Mouse (Mus musculus): ENCODE data around the gene Hk2.
A peak's percentile ranks its signal among the peaks of the same experiment; 100 is the strongest.

The Hk2 gene

DNA sequence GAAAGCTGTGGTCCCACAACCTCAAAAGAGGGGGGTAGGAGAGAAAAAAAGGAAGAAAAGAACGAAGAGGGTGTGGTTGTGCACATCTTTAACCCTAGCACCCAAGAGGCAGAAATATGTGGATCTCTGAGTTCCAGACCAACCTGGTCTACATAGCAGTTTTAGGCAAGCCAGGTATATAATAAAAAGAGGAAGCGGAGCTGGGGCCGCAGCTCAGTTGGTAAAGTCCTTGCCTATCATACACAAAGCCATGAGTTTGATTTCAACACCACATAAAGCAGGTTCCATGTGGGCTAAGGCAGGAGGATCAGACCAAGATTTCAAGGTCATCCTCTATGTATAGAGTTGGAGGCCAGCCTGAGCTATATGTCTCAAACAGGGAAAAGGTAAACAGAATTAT is 4.0 kb downstream of the Hk2 start:
- no peak for DNase-seq (ENCODE audit: low read depth, low spot score)

- peak; percentile 11 for DNase-seq (ENCODE audit: low read depth, low spot score)
Observed at GRCm38 (mm10) chr6:82769704-82770103, 4.5 kb downstream of the Hk2 start.

DNA sequence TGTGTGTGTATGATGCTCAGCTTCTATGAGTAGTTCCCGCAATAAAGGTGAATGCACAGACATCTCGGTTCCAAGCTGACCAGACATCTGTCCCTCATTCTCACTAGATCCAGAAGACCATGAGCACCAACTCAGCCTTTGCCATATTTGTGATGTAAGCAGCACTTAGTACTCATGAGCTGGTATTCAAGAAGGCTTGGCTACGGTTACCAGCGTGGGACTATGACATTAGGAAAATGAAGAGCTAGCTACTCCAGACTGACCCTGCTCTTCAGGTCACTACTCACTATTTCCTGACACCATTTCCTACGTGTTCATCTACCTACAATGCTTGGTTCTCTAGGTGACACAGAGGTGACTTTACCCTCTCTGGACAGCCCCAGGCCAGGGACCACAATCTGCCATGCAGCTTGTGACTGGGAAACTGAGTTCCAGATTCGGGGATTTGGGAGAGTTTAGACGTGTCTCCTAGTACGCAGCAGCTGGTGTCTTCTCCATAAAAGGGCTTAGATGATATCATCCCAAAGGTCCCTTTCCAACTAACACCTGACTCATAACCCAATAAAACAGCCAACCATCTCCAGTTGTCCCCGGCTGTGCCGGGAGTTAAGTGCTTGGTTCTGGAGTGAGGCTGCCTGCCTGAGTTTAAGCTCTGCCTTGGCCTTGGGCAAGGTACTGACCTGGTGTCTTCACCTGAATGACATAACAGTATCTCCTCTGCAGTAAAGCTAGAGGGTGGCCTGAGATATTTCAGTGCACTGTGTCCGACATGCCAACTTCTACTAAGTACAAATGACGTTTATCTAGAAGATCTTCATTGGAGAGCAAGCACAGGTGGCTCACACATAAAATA is 6.3 kb downstream of the Hk2 start:
- DNase-seq (ENCODE audit: low read depth, low spot score): no peak

DNA sequence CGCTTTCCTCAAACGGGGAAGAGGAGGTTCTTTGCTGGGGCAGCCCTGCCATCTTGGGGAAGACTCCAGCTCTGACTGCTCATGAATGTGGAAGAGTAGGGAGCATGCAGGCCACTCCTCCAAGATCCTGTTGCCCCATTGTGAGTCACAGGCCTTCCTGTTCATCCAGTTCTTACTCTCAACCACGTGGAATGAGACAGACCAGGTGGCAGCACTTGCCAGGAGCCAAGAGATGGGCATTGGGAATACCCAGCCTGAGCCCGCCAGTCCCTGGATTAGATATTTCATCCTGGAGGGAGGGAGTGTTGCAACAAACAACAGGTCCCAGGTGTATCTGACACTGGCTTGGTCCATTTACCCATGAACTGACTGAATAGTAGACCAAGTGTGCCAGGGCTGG is 7.6 kb downstream of the Hk2 start:
- no peak for DNase-seq (ENCODE audit: low read depth, low spot score)

GRCm38 (mm10) chr6:82765261-82765660 is 9.0 kb downstream of the Hk2 start:
- DNase-seq (ENCODE audit: low read depth, low spot score): no peak

DNA sequence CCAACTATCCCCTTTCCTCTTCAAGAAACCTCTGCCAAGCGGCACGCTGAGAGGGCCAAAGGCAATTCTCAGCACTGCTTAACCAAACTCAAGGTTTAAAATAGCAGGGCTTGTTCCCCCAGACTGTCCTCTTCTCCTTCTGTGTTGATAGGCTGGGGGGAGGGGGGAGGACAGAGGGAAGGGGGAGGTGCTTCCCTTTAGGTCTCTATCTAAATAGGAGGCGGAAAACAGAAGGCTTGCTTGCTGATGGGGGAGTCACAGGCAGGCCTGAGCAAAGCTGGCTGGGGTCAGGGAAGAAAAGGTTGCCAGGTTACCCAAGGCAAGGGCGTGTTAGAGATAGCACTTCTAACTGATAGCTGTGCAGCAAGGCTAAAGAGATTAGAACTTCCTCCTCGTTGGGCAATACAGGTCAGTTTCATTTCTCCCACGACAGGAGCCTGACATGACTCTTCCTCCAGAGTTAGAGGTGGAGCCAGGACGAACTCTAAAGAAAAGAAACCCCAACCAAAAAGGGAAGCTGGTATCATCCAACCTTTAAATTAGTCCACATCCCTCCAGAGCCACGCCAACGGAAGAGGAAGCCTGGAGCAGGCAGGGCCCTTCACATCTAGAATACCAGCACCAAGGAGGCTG is 10.3 kb downstream of the Hk2 start:
- no peak for DNase-seq (ENCODE audit: low read depth, low spot score)

GRCm38 (mm10) chr6:82762728-82763127 is 11.5 kb downstream of the Hk2 start:
- no peak for DNase-seq (ENCODE audit: low read depth, low spot score)

DNA sequence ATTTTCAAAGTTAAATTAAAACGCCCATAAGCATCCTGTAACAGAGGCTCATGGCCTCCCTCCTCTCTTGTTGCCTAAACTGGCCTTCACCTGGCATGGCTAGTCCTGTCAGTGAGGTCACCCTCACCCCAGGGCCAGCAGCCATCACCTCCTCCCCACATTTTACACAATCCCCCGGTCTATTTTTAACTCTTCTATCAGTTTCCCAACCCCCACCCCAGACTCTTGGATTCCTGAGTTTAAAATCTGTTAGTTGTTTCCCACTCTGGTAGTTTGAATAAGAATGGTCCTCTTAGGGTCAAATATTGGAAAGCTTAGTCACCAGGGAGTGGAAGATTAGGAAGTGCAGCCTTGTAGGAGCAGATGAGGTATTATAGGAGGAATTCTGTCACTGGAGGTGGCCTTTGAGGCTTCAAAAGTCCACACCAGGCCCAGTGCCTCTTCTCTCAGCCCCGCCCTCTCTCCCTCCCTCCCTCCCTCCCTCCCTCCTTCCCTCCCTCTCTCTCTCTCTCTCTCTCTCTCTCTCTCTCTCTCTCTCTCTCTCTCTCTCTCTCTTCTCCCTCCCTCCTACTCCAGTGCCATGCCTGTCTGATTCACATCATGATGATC is 13.4 kb downstream of the Hk2 start:
- DNase-seq (ENCODE audit: low read depth, low spot score): no peak

DNA sequence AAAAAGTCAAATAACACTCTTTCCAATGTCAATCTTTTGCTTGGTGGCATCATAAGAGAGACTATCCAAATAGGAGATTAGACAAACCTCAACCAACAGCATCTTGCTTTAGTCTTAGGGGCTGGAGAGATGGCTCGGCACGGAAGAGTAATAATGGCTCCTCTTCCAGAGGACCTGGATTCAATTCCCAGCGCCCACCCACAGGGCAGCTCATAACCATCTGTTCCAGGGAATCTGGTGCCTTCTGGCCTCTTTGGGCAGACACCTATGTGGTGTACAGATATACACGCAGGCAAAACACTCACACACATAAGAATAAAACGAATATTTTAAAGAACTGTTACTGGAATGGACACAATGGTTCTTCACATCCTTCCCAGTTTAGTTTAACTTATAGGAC is 15.0 kb downstream of the Hk2 start:
- DNase-seq (ENCODE audit: low read depth, low spot score): no peak

GRCm38 (mm10) chr6:82756799-82757210 is 17.4 kb downstream of the Hk2 start:
- no peak for DNase-seq (ENCODE audit: low read depth, low spot score)

- DNase-seq (ENCODE audit: low read depth, low spot score): no peak
Observed at GRCm38 (mm10) chr6:82756216-82756615, 18.0 kb downstream of the Hk2 start.

DNA sequence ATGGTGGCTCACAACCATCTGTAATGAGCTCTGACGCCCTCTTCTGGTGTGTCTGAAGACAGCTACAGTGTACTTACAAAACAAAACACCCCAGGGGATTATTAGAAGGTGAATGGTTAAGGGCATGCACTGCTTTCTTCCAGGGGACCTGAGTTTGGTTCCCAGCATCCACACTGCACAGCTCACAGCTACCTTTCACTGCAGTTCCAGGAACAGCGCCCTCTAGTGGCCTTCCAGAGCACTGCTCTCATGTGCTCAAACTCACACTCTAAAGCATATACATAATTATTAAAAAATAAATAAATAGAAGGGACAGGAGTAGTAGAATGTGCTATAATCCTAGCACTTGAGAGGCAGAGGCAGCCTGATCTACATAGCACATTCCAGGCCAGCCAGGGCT is 18.9 kb downstream of the Hk2 start:
- DNase-seq (ENCODE audit: low read depth, low spot score): peak; percentile 36

DNA sequence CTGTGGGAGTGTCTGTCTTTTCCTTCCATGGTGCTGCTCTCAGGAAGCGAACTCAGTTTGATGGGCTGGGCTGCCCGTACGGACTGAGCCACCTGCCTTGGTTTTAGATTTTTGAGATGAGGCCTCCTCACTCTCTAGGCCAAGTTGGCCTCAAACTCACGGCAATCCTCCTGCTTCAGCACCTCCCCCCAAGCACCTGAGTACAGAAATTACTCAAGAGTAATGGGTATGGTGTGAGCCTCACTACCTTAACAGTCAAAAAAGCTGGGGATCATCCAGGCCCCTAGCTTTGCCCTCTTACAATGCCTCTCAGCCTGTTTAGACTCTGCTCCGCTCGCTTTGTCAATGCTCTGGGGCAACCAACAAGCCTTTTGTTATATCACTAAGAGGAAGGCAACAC is 19.5 kb downstream of the Hk2 start:
- no peak for DNase-seq (ENCODE audit: low read depth, low spot score)

DNA sequence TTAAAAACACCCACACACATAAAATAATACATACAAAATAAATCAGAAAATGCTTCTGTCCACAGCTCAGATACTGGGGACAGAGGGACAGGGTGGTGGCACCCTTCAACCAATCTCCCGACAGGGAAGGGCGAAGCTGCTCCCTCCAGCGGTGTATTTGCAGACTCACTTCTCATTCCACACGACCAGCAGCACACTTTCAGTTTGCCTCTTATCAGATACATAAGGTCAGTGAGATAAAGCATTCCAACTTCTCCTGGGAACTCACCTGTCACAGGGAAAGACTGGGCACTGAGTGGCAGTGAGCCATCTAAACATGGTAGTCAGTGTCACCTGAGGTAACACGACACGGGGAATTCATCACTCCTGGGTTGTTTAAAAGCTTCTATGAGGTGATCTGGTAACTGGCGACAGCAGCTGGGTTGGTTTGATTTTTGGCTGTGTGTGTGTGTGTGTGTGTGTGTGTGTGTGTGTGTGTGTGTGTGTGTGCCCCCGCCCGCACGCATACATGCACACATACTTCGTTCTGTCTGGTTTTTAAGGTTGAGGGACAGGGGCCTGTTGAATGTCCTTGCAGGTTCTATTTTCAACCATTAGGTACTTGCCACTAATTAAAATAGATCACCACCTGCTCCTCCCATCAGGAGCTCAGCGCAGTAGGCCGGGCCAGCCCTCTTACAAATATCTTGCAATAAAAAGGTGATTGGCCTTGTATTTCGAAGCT is 20.5 kb downstream of the Hk2 start:
- DNase-seq (ENCODE audit: low read depth, low spot score): peak; percentile 25

DNA sequence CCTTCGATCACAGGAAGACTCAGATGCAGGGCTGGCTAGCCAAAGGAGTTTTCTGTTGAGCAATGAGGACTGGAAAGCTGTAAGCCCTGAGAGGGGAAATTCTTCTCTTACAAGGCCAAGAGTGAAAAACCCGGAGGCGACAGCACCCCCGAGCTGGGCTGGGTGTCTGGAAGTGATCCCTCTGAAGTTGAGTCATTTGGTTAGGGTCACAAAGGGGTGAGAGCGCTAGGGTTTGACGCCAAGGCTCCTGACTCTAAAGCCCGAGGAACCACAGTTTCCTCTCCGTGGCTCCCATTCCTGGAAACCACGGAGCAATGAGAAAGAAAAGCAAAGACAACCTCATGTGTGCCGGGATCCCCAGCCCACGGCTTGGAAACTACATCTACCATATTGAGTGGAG is 21.2 kb downstream of the Hk2 start:
- DNase-seq (ENCODE audit: low read depth, low spot score): no peak

- DNase-seq (ENCODE audit: low read depth, low spot score): no peak
Observed at GRCm38 (mm10) chr6:82751791-82752190, 22.5 kb downstream of the Hk2 start.

GRCm38 (mm10) chr6:82751031-82751430 is 23.2 kb downstream of the Hk2 start:
- DNase-seq (ENCODE audit: low read depth, low spot score): no peak

GRCm38 (mm10) chr6:82750063-82750462 is 24.2 kb downstream of the Hk2 start:
- DNase-seq (ENCODE audit: low read depth, low spot score): peak; percentile 35

GRCm38 (mm10) chr6:82748106-82748672 is 26.1 kb downstream of the Hk2 start:
- DNase-seq (ENCODE audit: low read depth, low spot score): no peak

GRCm38 (mm10) chr6:82747085-82747484 is 27.2 kb downstream of the Hk2 start:
- no peak for DNase-seq (ENCODE audit: low read depth, low spot score)

DNA sequence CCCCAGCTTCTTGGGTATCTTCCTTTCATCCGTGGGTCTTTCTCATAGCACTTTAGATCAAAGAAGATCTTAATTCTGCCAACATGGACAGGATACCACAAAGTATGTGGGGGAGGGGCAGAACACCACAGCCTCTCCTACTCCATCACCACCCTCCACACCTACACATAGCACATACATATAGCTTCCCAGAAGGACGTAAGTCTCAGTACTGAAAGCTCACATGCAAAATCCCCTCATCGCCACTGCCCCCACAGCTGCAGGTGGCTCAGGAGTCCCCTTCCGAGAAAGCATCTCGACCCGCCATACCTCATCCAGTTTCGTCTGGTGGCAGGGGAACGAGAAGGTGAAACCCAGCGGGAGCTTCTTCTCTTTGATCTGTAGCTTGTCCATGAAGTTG is 29.7 kb downstream of the Hk2 start:
- DNase-seq (ENCODE audit: low read depth, low spot score): peak; percentile 36

- DNase-seq (ENCODE audit: low read depth, low spot score): no peak
Observed at GRCm38 (mm10) chr6:82741518-82741880, 32.8 kb downstream of the Hk2 start.

All from CD4-positive, CD25-positive, alpha-beta regulatory T cell, adult 2 months (primary cell).